Mouse (Mus musculus) lung, postnatal 0 days (tissue): ENCODE data around the gene Aldh18a1.

Experiments used
- CTCF ChIP-seq: IDR thresholded peaks from 2 replicates; pipeline ENCODE4 v1.5.1; 2016; ENCODE audit warnings: antibody characterized with exemption, mild to moderate bottlenecking
- EP300 ChIP-seq: IDR thresholded peaks from 2 replicates; pipeline ENCODE4 v1.6.1; 2016; ENCODE audit warnings: antibody characterized with exemption, mild to moderate bottlenecking, control low read depth

- TF ChIP-seq CTCF: peak; percentile 41
- no peak for TF ChIP-seq EP300
Observed at GRCm38 (mm10) chr19:40633144-40633543, 44.9 kb upstream of the Aldh18a1 start.
